Mouse (Mus musculus): ENCODE results near the gene Nckap5. TPM values are rescaled to one million over a fixed set of nuclear protein-coding genes. Genes with fewer than 3 reads are reported as not detected.

The Nckap5 gene
- polyA plus RNA-seq, 2 experiments = 6.8 to 14.9 TPM

GRCm38 (mm10) chr1:126469818-126470544, 360.6 kb downstream of the Nckap5 start:
- H3K9me3 ChIP-seq (ENCODE audit: control insufficient read depth, low read length) = no peaks in the 10 kb centered on the region
- H3K4me3 ChIP-seq (replicated peaks; ENCODE audit: low read length) = no peak overlapping the region
- no peak for DNase-seq (ENCODE audit: low spot score)
- TF ChIP-seq POLR2A (IDR thresholded peaks at IDR 0.05; ENCODE audit: borderline replicate concordance, extremely low read depth, insufficient read depth, insufficient read length) = no peak
- no peaks in the 10 kb centered on the region for H3K36me3 ChIP-seq (ENCODE audit: control insufficient read depth, insufficient read depth, low read length)
- no peaks in the 10 kb centered on the region; the same call in 1 of the 2 replicates for H3K4me1 ChIP-seq (ENCODE audit: control insufficient read depth, insufficient read depth, low read length)
- ATAC-seq (ENCODE audit: low FRiP score, low read depth) = no peak; the same call in 1 of the 2 replicates
- H3K4me2 ChIP-seq (replicated peaks; ENCODE audit: low read depth, low read length, severe bottlenecking) = no peak overlapping the region
- no peaks in the 10 kb centered on the region for H3K27me3 ChIP-seq (ENCODE audit: control insufficient read depth, insufficient read depth, low read length)
- WGBS = 70% methylated on average over 5 of the region's 5 CpGs
- no peak overlapping the region for H3K9ac ChIP-seq (ENCODE audit: low read depth, low read length, severe bottlenecking)
- H3K27ac ChIP-seq (replicated peaks; ENCODE audit: low read depth, low read length) = no peak overlapping the region

GRCm38 (mm10) chr1:126461527-126462354, 368.9 kb downstream of the Nckap5 start:
- Histone ChIP-seq H3K4me1 (ENCODE audit: control insufficient read depth, insufficient read depth, low read length) (peaks cover 3% of the 10 kb centered on the region; the same call in 1 of the 2 replicates), H3K36me3 (ENCODE audit: control insufficient read depth, insufficient read depth, low read length) (no peaks in the 10 kb centered on the region), H3K27ac (replicated peaks; ENCODE audit: low read depth, low read length) (no peak overlapping the region), H3K27me3 (ENCODE audit: control insufficient read depth, insufficient read depth, low read length) (no peaks in the 10 kb centered on the region), H3K9me3 (ENCODE audit: control insufficient read depth, low read length) (no peaks in the 10 kb centered on the region), H3K9ac (ENCODE audit: low read depth, low read length, severe bottlenecking) (no peak overlapping the region), H3K4me2 (replicated peaks; ENCODE audit: low read depth, low read length, severe bottlenecking) (no peak overlapping the region), H3K4me3 (replicated peaks; ENCODE audit: low read length) (no peak overlapping the region)
- 70% methylated on average over 11 of the region's 11 CpGs for WGBS
- DNase-seq (ENCODE audit: low spot score) (no peak), ATAC-seq (ENCODE audit: low FRiP score, low read depth) (no peak)
- TF ChIP-seq POLR2A (IDR thresholded peaks at IDR 0.05; ENCODE audit: borderline replicate concordance, extremely low read depth, insufficient read depth, insufficient read length) = no peak

DNA sequence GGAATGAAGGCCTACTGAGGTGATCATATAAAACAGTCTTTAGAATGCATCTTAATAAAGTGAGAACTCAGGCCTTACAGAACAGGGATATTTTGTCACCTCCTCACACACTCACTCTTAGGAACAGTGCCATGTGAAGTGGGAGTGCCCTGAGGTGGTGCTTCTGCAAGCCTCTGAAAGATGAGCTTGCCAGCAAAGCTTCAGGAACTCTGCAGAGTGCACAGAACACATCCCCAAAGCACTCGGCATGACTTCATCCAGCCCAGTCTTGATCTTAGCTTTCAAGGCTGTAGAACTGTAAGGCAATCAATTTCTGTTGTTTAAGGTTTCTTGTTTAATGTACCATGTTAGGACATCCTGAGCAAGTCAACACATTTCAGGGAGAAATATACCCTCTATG, 372.9 kb downstream of the Nckap5 start:
- no peak overlapping the region for H3K27ac ChIP-seq (replicated peaks; ENCODE audit: low read depth, low read length)
- no peak overlapping the region for H3K4me2 ChIP-seq (replicated peaks; ENCODE audit: low read depth, low read length, severe bottlenecking)
- H3K9ac ChIP-seq (ENCODE audit: low read depth, low read length, severe bottlenecking) = no peak overlapping the region
- ATAC-seq (ENCODE audit: low FRiP score, low read depth) (no peak), DNase-seq (ENCODE audit: low spot score) (no peak)
- no peak for TF ChIP-seq POLR2A (IDR thresholded peaks at IDR 0.05; ENCODE audit: borderline replicate concordance, extremely low read depth, insufficient read depth, insufficient read length)
- no peaks in the 10 kb centered on the region for H3K9me3 ChIP-seq (ENCODE audit: control insufficient read depth, low read length)
- 77% methylated on average over 1 of the region's 1 CpGs for WGBS
- H3K4me1 ChIP-seq (ENCODE audit: control insufficient read depth, insufficient read depth, low read length) = peaks cover 3% of the 10 kb centered on the region; the same call in 1 of the 2 replicates
- no peaks in the 10 kb centered on the region for H3K36me3 ChIP-seq (ENCODE audit: control insufficient read depth, insufficient read depth, low read length)
- no peaks in the 10 kb centered on the region for H3K27me3 ChIP-seq (ENCODE audit: control insufficient read depth, insufficient read depth, low read length)
- no peak overlapping the region for H3K4me3 ChIP-seq (replicated peaks; ENCODE audit: low read length)

DNA sequence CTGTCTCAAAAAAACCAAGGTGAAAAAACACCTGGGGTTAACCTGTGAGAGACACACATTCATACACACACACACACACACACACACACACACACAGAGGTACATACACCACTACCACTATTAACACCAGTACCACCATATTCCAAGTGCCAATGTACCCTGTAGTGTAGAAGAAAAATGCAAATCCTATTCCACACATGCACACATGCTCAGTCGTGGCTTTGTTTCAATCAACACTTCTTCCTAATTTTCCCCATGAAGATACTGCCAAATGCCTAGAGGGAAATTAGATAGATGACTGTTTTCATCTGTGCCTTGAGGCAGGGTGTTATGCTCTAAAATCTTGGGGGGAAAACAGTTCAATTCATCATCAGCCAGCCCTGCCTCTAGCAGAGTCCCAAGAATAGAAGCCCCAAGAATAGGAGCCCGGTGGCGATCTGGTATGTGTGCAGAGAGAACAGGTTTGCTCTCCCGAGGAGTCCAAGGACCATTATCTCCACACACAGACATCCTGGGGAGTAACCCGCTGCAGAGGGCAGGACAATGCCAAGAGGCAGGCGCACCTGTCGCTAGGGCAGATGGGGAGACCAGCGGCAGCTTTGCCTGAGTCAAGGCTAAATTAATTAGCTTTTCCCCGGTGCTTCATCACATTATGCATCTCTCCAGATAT, 376.0 kb downstream of the Nckap5 start:
- no peak for ATAC-seq (ENCODE audit: low FRiP score, low read depth)
- Histone ChIP-seq H3K9ac (ENCODE audit: low read depth, low read length, severe bottlenecking) (no peak overlapping the region), H3K36me3 (ENCODE audit: control insufficient read depth, insufficient read depth, low read length) (no peaks in the 10 kb centered on the region), H3K4me3 (replicated peaks; ENCODE audit: low read length) (no peak overlapping the region), H3K9me3 (ENCODE audit: control insufficient read depth, low read length) (no peaks in the 10 kb centered on the region), H3K27me3 (ENCODE audit: control insufficient read depth, insufficient read depth, low read length) (no peaks in the 10 kb centered on the region), H3K4me2 (replicated peaks; ENCODE audit: low read depth, low read length, severe bottlenecking) (no peak overlapping the region), H3K27ac (replicated peaks; ENCODE audit: low read depth, low read length) (no peak overlapping the region), H3K4me1 (ENCODE audit: control insufficient read depth, insufficient read depth, low read length) (no peaks in the 10 kb centered on the region)
- TF ChIP-seq POLR2A (IDR thresholded peaks at IDR 0.05; ENCODE audit: borderline replicate concordance, extremely low read depth, insufficient read depth, insufficient read length) = no peak
- WGBS = 66% methylated on average over 9 of the region's 9 CpGs
- no peak for DNase-seq (ENCODE audit: low spot score)

GRCm38 (mm10) chr1:126451472-126451871, 379.1 kb downstream of the Nckap5 start:
- no peaks in the 10 kb centered on the region for H3K27me3 ChIP-seq (ENCODE audit: control insufficient read depth, insufficient read depth, low read length)
- no peaks in the 10 kb centered on the region for H3K4me1 ChIP-seq (ENCODE audit: control insufficient read depth, insufficient read depth, low read length)
- no peak for TF ChIP-seq POLR2A (IDR thresholded peaks at IDR 0.05; ENCODE audit: borderline replicate concordance, extremely low read depth, insufficient read depth, insufficient read length)
- no peak overlapping the region for H3K4me3 ChIP-seq (replicated peaks; ENCODE audit: low read length)
- H3K4me2 ChIP-seq (replicated peaks; ENCODE audit: low read depth, low read length, severe bottlenecking) = no peak overlapping the region
- no peak overlapping the region for H3K9ac ChIP-seq (ENCODE audit: low read depth, low read length, severe bottlenecking)
- no peak for ATAC-seq (ENCODE audit: low FRiP score, low read depth)
- no peak overlapping the region for H3K27ac ChIP-seq (replicated peaks; ENCODE audit: low read depth, low read length)
- no peaks in the 10 kb centered on the region for H3K36me3 ChIP-seq (ENCODE audit: control insufficient read depth, insufficient read depth, low read length)
- WGBS = 79% methylated on average over 9 of the region's 9 CpGs
- H3K9me3 ChIP-seq (ENCODE audit: control insufficient read depth, low read length) = no peaks in the 10 kb centered on the region
- DNase-seq (ENCODE audit: low spot score) = no peak

Measured in limb, embryonic 14.5 days (tissue).